Mouse (Mus musculus): ENCODE results near the gene Opalin. TPM values are rescaled to one million over a fixed set of nuclear protein-coding genes. Genes with fewer than 3 reads are reported as not detected.

Opalin gene
- not detected in 2 replicates for polyA plus RNA-seq (2012; rRNA removed)

GRCm38 (mm10) chr19:41076906-41077305 is at the start of gene Opalin:
TSS of gene Opalin (minus strand) at chr19:41077113.

DNA sequence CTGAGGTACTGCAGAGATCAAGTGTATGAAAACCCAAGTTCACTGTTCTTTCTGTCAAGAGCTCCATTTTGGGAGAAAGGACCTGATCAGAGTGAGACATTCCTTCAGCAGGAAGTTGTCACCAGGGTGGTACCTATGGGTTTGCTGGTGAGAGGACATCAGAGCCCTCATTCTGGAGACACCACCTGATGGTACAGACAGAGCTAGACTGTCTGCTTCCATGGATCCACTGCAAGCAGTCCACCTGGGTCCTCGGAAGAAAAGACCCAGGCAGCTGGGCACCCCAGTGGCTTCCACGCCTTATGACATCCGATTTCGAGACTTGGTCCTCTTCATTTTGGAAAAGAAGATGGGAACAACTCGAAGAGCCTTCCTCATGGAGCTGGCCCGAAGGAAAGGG is 47.7 kb downstream of the Opalin start, which contains the start of gene Dntt:
Gene Dntt (plus strand): TSS at position 57 of the 400 bp plus-strand sequence.

Other genes starting within 250 kb of the Opalin start
- 4.4 and 6.0 TPM in 2 replicates for gene Ccnj, start 245.8 kb downstream of the Opalin start, polyA plus RNA-seq (2012; rRNA removed)
- gene Zfp518a, start 182.4 kb downstream of the Opalin start, polyA plus RNA-seq (2012; rRNA removed): 0.49 and 0.51 TPM in 2 replicates
- gene Blnk, start 82.6 kb downstream of the Opalin start, polyA plus RNA-seq (2012; rRNA removed): 37.3 and 38.2 TPM in 2 replicates
- not detected in 2 replicates for gene Dntt, start 47.8 kb downstream of the Opalin start, polyA plus RNA-seq (2012; rRNA removed)
- gene Tll2, start 129.7 kb upstream of the Opalin start, polyA plus RNA-seq (2012; rRNA removed): 0.20 and 0.27 TPM in 2 replicates
- 65.0 and 67.1 TPM in 2 replicates for gene Tm9sf3, start 186.9 kb upstream of the Opalin start, polyA plus RNA-seq (2012; rRNA removed)

Data from colon, adult 2 months (tissue).